Mouse (Mus musculus) urinary bladder, adult 2 months (tissue): Measurements from ENCODE around the gene Strn4. TPM values are rescaled to one million over a fixed set of nuclear protein-coding genes. Genes with fewer than 3 reads are reported as not detected.
A peak's percentile ranks its signal among the peaks of the same experiment; 100 is the strongest.

Experiments
- DNase-seq: peaks from one replicate; pipeline ENCODE4 v3.0.0; 2022; ENCODE audit warnings: low spot score
- polyA plus RNA-seq: library from polyadenylated mRNA; depleted of rRNA; stranded (reverse); fragments of >200 nt; gene quantifications from 2 replicates; pipeline ENCODE4 v1.2.3, GENCODE M21; 2012; rRNA removed

Gene Strn4
- 78.6 and 101 TPM in 2 replicates for polyA plus RNA-seq

DNA sequence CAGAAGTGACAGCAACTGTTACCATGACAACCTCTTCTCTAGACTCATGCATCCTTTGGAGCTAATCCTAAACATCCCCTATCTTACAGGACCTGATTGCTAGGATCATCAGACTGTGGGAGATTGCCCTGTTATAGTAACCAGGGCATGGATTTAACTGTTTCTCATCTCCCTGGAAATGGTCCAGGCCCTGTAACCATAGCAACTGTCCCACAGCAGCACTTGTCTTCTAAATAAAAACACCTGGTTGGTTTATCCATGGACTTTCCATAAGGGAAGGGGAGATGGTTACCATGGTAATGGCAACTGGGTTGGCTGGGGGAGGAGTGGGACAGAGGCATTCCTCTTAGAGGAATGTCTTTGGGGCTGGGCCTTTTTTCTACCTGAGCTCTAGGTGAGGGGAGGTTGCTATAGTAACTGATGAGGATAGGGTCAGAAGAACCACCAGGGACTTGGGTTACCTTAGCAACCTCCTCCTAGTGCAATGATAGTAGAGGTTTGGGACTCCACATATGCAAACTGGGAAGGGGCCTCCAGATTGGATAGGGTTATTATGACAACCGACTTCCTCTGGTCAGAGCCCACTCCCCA, at the start of gene Strn4:
Gene Strn4 (plus strand): TSS at position 539 of the 591 bp plus-strand sequence.
- DNase-seq = no peak

DNA sequence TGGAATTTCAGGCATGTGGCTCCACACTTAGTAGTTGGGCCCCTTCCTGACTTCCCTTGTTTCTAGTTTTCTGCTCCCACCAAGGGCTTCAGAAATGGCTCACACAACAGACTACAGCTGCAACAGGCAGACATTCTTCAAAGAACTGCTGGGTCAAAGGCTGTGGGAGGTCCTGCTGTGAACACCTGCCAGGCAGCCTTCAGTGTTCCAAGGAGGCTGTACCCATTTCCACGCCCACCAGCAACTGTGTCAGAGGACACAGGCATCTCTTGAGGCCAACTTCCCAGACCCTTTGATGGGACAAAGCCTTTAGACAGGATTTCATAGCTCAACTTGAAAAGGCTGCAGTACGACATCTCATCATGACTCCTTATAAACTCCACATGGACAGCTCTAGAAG, 49.2 kb upstream of the Strn4 start:
- no peak for DNase-seq

GRCm38 (mm10) chr7:16775888-16776287, 39.8 kb upstream of the Strn4 start:
- DNase-seq = no peak

DNA sequence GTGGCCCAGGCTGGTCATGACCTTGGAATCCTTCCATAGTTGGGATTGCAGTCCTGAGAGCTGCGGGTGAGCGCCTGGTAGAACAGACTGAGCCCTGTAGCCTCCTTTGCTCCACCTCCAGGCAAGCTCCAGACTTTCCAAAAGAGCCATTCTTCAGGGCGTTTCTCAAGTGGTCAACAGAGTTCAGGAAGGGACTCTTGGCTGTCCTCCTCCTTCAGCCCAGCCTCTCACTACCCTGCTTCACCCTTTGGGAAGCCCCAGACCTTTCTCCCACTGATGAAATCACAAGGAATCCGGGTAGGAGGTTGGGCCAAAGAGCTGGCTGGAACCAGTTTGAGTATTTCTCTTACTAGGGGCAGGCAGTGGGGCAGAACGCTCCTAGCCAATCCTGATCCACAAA, 35.6 kb upstream of the Strn4 start:
- DNase-seq = peak; percentile 41

DNA sequence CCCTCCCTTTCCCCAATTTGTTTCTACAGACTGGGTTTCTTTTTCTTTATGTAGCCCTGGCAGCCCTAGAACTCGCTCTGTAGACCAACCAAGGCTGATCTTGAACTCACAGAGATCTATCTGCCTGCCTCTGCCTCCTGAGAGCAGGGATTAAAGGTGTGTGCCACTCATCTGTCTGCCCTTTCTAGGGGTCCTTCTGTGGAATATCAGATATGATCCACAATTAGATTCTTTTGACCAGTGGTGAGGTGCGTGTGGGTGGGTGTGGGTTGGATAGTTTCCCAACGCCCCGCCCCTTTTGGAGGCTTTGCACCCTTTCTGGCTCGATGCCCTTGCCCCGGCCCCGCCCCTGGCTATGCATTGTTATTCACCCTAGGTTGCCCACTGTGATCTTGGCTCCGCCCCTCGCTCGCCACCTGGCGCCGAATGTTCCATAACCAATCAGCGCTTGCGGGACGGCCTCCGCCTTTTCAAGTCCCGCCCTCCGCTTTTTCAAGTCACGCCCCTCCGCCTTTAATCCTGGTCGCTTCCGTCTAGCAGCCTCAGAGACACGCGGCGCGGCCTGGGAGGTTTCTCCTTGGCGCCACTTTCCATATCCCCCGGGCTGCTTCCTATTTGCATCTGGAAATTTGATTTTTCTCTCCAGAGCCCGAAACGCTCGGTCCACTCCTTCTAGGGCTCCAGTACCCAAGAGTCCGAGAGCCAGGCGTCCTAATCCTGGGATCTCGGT, 34.7 kb upstream of the Strn4 start, which contains the start of gene Slc1a5:
Gene Slc1a5 (plus strand): TSS at position 516 of the 730 bp plus-strand sequence.
- DNase-seq = peak; percentile 91

DNA sequence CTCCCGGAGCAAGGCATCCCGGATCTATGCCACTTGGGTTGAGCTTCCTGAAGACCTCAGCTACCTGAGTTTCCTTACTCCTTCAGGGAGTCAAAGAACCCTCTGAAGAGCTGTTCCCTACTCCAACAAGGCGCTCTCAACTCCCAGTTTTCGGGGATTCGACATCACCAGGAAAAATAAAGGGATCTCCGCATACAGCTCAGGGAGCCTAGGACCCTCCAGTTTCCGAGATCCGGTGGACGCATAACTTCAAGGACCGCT, 34.2 kb upstream of the Strn4 start:
- DNase-seq = no peak

DNA sequence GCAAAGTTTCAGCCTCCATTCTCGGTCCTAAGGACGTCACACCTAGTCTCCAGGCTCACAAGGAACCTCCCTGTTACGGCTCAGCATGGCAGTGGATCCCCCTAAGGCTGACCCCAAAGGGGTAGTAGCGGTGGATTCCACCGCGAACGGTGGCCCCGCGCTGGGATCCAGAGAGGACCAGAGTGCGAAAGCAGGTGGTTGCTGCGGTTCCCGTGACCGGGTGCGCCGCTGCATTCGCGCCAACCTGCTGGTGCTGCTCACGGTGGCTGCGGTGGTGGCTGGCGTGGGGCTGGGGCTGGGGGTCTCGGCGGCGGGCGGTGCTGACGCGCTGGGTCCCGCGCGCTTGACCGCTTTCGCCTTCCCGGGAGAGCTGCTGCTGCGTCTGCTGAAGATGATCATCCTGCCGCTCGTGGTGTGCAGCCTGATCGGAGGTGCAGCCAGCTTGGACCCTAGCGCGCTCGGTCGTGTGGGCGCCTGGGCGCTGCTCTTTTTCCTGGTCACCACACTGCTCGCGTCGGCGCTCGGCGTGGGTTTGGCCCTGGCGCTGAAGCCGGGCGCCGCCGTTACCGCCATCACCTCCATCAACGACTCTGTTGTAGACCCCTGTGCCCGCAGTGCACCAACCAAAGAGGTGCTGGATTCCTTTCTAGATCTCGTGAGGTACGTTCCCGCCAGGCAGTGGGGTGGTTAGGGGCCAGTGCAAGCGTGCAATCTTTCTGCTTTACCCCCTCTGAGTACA, 33.7 kb upstream of the Strn4 start:
- DNase-seq = peak; percentile 45

- no peak for DNase-seq
Observed at GRCm38 (mm10) chr7:16782555-16783125, 33.0 kb upstream of the Strn4 start.

DNA sequence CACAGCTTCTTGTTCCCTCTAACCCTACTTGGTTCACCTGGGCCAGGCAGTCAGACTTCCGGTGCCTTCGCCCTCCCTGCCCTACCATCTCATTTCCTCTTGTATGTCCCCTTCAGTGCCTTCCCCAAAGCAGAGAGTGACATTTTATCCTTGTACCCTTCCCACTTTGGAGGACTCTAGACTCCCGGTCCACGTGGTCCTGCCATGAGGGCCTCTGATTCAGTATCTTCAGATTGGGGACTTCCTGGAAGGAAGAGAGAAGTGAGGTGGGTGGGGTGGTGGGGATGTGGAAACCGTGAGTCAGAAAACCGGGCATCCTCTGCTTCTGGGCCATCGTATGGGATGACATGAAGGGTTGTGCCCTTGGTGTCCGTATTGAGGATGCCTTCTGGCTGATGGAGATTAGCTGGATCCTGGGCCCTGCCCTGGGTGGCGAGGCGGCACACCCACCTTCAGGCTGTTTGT, 32.4 kb upstream of the Strn4 start:
- DNase-seq = no peak

DNA sequence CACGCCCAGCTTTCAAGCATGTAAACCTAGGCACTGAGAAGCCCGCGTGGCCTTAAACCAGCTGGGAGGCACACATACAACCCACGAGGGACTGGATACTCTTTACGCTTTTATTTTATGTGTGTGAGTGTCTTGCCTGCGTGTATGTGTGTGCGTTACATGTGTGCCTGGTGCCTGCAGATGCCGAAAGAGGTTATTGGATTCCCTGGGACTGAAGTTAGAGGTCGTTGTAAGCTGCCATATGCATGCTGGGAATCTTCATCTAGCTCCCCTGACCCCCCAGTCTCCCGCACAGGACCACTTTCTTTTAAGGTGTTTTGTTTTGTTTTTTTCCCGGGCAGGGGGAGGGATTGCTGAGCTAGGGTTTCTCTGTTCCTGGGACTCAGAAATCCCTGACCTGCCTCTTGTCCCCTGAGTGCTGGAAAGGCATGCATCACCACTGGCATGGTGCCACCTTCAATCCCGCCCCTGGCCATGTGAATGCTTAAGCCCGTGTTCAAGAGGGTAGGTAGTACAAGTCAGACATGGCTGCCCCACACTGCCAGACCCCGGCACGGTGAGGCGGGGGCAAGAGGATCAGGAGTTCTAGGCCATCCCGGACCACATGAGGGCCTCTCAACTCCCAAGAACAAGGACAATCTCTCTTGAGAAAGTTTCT, 31.8 kb upstream of the Strn4 start:
- peak; percentile 38 for DNase-seq

DNA sequence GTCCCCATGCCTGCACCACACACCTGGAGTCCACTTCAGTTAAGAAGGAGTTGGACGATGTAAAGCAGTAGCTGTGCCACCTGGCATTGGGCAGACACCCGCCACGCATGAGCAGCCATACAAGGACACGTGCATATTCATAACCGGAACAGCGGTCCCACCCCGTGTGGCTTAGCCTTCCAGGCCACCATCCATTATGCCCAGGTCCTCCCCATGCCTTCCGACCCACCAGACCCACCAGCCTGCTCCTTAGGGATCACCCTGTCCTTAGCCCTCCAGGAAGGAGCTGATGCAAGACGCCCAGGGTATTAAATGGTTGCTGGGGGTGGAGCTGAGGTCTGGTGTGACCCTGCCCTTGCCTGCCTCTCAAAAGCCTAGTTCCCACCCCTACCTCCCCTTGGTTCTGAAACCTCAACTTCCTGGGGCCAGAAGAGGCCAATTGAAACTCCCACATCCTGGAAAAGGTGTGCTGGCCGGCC, 31.2 kb upstream of the Strn4 start:
- DNase-seq = no peak

GRCm38 (mm10) chr7:16785541-16786083, 30.1 kb upstream of the Strn4 start:
- no peak for DNase-seq

DNA sequence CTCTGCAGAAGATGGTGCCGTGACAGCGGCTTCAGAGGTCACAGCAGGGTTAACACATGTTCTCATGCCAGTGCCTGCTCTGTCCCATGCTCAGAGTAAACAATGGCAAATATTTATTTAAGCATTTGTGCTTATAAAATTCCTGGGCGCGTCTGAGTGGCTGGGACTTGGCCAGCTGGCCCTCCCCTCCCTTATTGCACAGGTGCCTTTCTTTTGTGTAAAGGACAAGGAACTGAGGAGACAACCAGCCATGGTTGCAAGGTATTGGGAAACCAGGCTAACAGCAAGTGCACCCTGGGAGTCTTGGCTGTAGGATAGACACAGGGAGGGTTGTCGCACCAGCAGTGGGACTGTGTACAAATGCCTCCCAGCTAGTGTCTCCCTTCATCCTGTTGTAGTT, 23.4 kb upstream of the Strn4 start:
- no peak for DNase-seq

DNA sequence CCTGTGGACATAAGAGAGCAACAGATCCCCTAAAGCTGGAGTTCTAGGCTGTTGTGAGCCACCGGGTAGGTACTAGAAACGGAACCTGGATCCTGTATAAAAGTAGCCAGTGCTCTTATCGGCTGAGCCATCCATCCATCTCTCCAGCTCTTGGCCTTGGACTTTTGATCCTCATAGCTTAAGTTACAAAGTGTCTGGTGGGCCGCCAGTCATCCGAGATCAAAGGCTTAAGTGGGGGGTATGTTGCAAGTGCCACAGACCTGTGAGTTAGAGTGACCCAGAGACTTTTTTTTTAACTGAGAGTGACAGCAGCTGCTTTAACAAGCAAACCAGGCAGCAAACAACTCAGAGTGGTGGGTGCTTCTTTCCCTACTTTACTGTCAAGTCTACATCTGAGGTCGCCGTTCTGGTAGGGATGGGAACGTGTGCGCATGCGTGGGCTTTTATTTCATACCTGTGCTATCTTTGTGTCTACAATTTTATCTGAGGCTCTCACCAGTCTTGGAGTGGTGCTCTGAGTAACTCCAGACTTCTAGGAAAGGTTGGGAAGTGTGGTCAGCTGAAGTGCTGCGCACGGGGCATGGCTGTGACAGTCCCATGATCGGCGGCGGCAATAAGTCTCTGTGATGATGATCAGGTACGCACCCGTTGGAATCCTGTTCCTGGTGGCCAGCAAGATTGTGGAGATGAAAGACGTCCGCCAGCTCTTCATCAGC, 22.5 kb upstream of the Strn4 start:
- no peak for DNase-seq

GRCm38 (mm10) chr7:16794886-16795285, 20.8 kb upstream of the Strn4 start:
- no peak for DNase-seq

- DNase-seq = no peak
Observed at GRCm38 (mm10) chr7:16804409-16805028, 11.2 kb upstream of the Strn4 start.

DNA sequence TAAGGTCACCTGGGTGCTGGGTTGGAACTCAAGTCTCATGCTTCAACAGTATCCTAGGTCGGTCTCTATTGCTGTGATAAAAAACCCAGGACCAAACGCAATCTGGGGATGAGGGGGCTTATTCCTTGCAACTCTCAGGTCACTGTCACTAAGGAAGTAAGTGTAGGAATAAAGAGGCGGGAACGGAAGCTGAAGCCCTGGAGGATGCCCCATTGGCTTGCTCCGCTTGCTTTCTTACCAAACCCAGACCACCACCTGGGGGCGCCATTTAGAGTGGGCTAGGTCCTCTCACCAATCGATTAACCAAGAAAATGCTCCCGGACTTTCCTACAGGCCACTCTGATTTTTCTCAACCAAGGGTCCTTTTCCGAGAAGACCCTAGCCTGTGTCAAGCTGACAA, 7.8 kb upstream of the Strn4 start:
- no peak for DNase-seq

DNA sequence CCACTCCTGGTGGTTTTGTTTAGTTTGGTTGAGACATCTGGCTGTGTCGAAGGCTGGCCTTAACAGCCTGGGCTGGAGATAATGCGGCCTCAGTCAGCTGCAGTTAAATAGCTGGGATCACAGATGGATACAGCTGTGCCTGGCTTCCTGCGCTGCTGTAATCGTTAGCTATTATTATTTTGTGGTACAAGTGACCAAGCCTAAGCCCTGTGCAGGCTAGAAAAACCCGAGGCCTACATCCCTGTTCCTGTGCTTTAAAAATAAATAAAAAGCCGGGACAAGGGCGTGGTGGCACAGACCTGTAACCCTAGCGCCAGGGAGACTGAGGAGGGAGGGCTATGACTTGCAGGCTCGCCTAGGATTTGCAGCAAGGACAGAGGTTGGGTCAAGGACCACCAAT, 7.0 kb upstream of the Strn4 start:
- no peak for DNase-seq

DNA sequence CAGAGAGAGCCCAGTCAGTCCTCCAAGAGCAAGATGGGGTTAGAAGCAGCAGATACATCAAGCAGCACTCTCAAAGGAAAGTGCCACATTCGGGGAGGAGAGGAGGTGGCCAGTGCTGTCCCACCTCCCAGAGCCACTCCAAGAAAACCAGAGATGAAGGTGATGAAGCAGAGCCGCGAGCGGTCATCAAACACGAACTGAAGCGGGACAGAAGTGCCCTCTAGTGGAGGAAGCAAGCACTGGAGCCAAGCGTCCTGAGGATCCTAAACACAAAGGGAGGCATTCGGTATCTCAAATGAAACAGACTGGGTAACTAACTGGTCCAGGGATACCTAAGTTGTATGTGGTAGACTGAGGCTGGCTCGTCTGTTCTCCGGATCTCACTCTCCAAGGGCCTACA, 6.0 kb upstream of the Strn4 start:
- peak; percentile 42 for DNase-seq

DNA sequence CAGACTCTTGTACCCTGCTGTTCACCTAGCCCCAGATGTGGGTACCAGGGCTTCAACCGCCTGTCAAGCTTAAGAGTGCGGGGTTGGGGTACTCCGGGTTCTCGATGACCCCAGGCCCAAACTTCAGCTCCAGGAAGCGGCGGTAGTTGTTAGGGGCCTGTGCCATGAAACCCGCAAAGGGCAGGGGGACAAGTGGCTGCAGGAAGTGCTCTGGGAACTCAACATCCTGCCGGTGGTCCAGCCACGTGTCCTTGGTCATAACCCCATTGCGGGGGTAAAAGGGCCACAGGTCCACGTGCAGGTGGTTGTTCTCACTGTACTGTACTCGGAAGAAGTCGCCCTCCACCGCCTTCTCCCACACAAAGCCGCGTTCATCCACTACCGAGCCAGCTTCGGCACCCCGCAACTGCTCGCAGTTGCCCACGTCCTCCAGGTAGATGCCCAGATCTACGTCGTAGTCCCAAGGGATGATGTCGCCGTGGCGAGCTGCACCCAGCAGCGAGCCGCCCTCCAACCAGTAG, 5.2 kb upstream of the Strn4 start:
- DNase-seq = no peak
